Mouse (Mus musculus) hindbrain, embryonic 14.5 days (tissue): ENCODE data around the gene Rtn4rl1. TPM values are rescaled to one million over a fixed set of nuclear protein-coding genes. Genes with fewer than 3 reads are reported as not detected.

Source experiments
- ATAC-seq: fragments of 200-750 bp; cut with Nextera tagmentation; 2 replicates; pipeline ENCODE4 v1.8.0; 2017; ENCODE audit warnings: moderate number of reproducible peaks, mild to moderate bottlenecking, moderate TSS enrichment, moderate library complexity; ENCODE audit not compliant: low FRiP score
- DNase-seq: peaks from one replicate; pipeline ENCODE4 v3.0.0-alpha.2; 2015; ENCODE audit warnings: low spot score
- H3K27ac ChIP-seq: fragments of 300-500 bp; sonication (generic); 2 replicates; pipeline ENCODE4 v1.5.1; 2014; ENCODE audit warnings: mild to moderate bottlenecking, moderate library complexity
- H3K27me3 ChIP-seq: fragments of 300-500 bp; sonication (generic); 2 replicates; pipeline ENCODE4 v1.6.1; 2014; ENCODE audit warnings: mild to moderate bottlenecking, low read length, mixed read lengths; ENCODE audit not compliant: control insufficient read depth, insufficient read depth
- H3K36me3 ChIP-seq: fragments of 300-500 bp; sonication (generic); replicated peaks from 2 replicates; pipeline ENCODE4 v1.6.1; 2014; ENCODE audit not compliant: control insufficient read depth, insufficient read depth
- H3K4me1 ChIP-seq: fragments of 300-500 bp; sonication (generic); replicated peaks from 2 replicates; pipeline ENCODE4 v1.6.1; 2014; ENCODE audit warnings: antibody characterized with exemption, low read length, mixed read lengths; ENCODE audit not compliant: control insufficient read depth, insufficient read depth
- H3K4me2 ChIP-seq: fragments of 300-500 bp; sonication (generic); replicated peaks from 2 replicates; pipeline ENCODE4 v1.6.1; 2014; ENCODE audit warnings: mild to moderate bottlenecking, moderate library complexity
- H3K4me3 ChIP-seq: fragments of 300-500 bp; sonication (generic); replicated peaks from 2 replicates; pipeline ENCODE4 v1.5.1; 2014; ENCODE audit warnings: mild to moderate bottlenecking, low read length
- H3K9ac ChIP-seq: fragments of 300-500 bp; sonication (generic); 2 replicates; pipeline ENCODE4 v1.6.1; 2014
- H3K9me3 ChIP-seq: fragments of 300-500 bp; sonication (generic); 2 replicates; pipeline ENCODE4 v1.6.1; 2016; ENCODE audit warnings: low read length; ENCODE audit not compliant: control insufficient read depth
- WGBS: fragments of 180-500 bp; shearing (Covaris S2); extraction: QIAGEN DNeasy Blood & Tissue Kit; methylation state at CpG from one replicate; pipeline ENCODE4 v1.1.7; 2014; 5-methylcytosine and 5-hydroxymethylcytosine counted together
- polyA plus RNA-seq: library from polyadenylated mRNA; unstranded; fragments of >200 nt; fragmentation: Nextera tagmentation; extraction: Ambion mirVana; gene quantifications from 2 replicates; pipeline ENCODE4 v1.2.1, GENCODE M21; 2014

Gene Rtn4rl1
- polyA plus RNA-seq, 1 experiment from 2014 or later: 8.5 TPM

DNA sequence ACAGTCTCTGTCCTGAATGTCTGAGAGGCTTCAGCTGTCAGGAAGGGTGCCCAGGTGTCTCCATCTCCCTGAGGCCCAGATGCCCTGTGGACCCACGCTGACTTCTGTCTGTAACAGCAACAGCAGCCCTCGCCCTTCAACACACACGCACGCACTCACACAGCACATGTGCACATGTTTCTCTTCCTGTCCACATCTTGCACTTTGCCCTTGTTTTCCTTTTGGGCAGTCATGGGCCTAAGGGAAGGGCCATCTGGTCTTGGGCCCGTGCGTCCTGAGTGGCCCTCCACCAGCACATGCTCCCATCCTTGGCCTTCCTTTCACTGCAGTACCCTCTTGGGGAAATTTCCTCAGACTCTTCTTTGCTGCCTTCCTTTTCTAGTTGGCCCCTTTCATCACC is 30.2 kb upstream of the Rtn4rl1 start:
- H3K27ac ChIP-seq: no peak overlapping the region
- peaks cover 60% of the 10 kb centered on the region for H3K27me3 ChIP-seq
- H3K4me1 ChIP-seq: peaks cover 25% of the 10 kb centered on the region; the same call in 1 of the 2 replicates
- H3K9ac ChIP-seq: no peak overlapping the region
- ATAC-seq (no peak), DNase-seq (no peak)
- WGBS: 90% methylated on average over 6 of the region's 6 CpGs
- no peaks in the 10 kb centered on the region for H3K9me3 ChIP-seq
- H3K4me3 ChIP-seq: no peak overlapping the region
- H3K4me2 ChIP-seq: no peak overlapping the region
- peaks cover 44% of the 10 kb centered on the region for H3K36me3 ChIP-seq

- Histone ChIP-seq H3K27ac (no peak overlapping the region), H3K9me3 (no peaks in the 10 kb centered on the region), H3K9ac (no peak overlapping the region), H3K27me3 (peaks cover 67% of the 10 kb centered on the region), H3K4me3 (no peak overlapping the region), H3K4me2 (no peak overlapping the region), H3K4me1 (peaks cover 32% of the 10 kb centered on the region), H3K36me3 (peaks cover 41% of the 10 kb centered on the region)
- DNase-seq (no peak), ATAC-seq (no peak)
- 74% methylated on average over 2 of the region's 2 CpGs for WGBS
Observed at GRCm38 (mm10) chr11:75164051-75164450, 29.5 kb upstream of the Rtn4rl1 start.

- ATAC-seq (no peak), DNase-seq (no peak)
- Histone ChIP-seq H3K27ac (no peak overlapping the region), H3K4me2 (peak overlapping the region; percentile 93), H3K27me3 (peaks cover 74% of the 10 kb centered on the region), H3K36me3 (peaks cover 35% of the 10 kb centered on the region), H3K9ac (no peak overlapping the region), H3K9me3 (no peaks in the 10 kb centered on the region), H3K4me3 (peak overlapping the region; percentile 50; the same call in 1 of the 2 replicates), H3K4me1 (peaks cover 37% of the 10 kb centered on the region)
- 16% methylated on average over 15 of the region's 15 CpGs for WGBS
Observed at GRCm38 (mm10) chr11:75164750-75165149, 28.8 kb upstream of the Rtn4rl1 start.

GRCm38 (mm10) chr11:75165441-75166192 is 28.0 kb upstream of the Rtn4rl1 start:
- Histone ChIP-seq H3K9ac (peak overlapping the region; percentile 31; the same call in 1 of the 2 replicates), H3K4me1 (peaks cover 41% of the 10 kb centered on the region), H3K27ac (no peak overlapping the region), H3K9me3 (no peaks in the 10 kb centered on the region), H3K36me3 (peaks cover 29% of the 10 kb centered on the region), H3K27me3 (peaks cover 75% of the 10 kb centered on the region), H3K4me3 (peak overlapping the region; percentile 50), H3K4me2 (peak overlapping the region; percentile 93)
- peak; percentile 50 for DNase-seq
- no peak for ATAC-seq
- WGBS: 3% methylated on average over 54 of the region's 54 CpGs

DNA sequence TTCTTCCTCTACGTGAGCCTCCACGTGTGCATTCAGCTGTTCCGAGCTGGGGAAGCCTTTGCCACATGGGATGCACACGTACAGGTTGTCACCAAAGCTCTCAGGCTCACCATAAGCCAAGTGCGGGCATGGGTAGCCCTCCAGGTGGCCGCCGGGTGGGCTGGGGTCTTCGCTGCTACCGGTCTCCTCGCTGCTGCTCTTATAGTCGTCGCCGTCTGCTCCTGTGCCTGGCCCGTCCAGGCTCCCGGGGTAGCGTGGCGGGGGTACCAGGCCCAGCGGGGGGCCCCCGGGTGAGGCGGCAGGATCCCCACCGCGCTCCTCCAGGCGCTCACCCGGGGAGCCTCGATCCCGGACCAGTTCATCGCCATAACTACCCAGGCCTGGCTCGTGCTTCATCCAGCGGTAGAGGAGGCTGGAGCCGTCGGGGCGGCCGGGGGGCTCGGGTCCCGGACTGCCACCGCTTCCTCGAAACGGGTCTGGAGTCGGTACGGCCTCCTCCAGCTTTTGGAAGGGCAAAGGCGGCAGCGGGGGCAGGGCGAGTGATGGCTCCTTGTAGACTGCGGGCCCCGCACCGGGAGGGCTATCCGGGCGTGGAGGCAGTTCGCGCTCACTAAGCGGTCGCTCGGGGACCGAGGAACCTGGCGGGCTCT is 27.3 kb upstream of the Rtn4rl1 start:
- Histone ChIP-seq H3K9me3 (no peaks in the 10 kb centered on the region), H3K27ac (no peak overlapping the region), H3K4me1 (peaks cover 41% of the 10 kb centered on the region), H3K36me3 (peaks cover 29% of the 10 kb centered on the region), H3K4me3 (peak overlapping the region; percentile 50), H3K9ac (peak overlapping the region; percentile 51), H3K4me2 (peak overlapping the region; percentile 93), H3K27me3 (peaks cover 75% of the 10 kb centered on the region)
- ATAC-seq: no peak
- DNase-seq: no peak
- 6% methylated on average over 46 of the region's 55 CpGs for WGBS

DNA sequence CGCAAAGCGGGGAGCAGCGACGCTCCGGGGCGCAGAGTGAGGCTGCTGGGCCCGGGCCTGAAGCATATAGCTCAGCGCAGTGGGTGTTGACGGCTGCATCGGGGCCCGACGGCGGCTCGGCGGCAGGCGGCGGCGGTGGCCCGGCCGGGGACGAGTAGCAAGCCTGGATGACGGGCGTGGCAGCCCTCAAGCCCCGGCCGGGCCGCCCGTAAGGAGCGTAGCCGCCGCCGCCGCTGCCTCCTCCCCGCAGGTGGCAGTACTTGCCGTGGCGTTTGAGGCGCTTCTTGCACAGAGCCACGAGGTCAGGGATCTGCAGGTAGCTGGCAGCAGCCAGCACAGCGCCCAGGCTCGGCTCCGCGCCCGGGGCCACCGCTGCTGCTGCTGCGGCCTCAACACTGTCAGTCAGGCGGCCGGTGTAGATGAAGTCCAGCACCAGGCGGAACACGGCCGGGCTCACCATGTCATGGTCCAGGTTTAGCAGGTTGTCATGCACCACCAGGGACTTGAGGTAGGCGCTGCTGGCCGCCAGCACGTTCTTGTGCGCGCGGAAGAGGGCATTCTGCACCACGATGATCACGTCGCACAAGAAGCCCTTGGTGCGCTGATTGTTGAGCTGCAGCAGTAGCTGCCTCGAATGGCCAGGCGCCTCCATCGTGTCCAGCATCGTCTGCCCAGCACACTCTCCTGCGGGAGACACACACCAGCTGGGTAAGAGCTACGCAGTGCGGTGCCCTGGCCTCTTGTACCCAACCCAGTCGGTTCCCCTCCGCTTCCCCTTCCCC is 26.5 kb upstream of the Rtn4rl1 start:
- Histone ChIP-seq H3K36me3 (peaks cover 24% of the 10 kb centered on the region), H3K4me3 (peak overlapping the region; percentile 50), H3K9ac (peak overlapping the region; percentile 51), H3K4me2 (peak overlapping the region; percentile 93), H3K27ac (no peak overlapping the region), H3K4me1 (peaks cover 46% of the 10 kb centered on the region), H3K27me3 (peaks cover 82% of the 10 kb centered on the region), H3K9me3 (no peaks in the 10 kb centered on the region)
- 2% methylated on average over 68 of the region's 68 CpGs for WGBS
- DNase-seq (no peak), ATAC-seq (no peak)

DNA sequence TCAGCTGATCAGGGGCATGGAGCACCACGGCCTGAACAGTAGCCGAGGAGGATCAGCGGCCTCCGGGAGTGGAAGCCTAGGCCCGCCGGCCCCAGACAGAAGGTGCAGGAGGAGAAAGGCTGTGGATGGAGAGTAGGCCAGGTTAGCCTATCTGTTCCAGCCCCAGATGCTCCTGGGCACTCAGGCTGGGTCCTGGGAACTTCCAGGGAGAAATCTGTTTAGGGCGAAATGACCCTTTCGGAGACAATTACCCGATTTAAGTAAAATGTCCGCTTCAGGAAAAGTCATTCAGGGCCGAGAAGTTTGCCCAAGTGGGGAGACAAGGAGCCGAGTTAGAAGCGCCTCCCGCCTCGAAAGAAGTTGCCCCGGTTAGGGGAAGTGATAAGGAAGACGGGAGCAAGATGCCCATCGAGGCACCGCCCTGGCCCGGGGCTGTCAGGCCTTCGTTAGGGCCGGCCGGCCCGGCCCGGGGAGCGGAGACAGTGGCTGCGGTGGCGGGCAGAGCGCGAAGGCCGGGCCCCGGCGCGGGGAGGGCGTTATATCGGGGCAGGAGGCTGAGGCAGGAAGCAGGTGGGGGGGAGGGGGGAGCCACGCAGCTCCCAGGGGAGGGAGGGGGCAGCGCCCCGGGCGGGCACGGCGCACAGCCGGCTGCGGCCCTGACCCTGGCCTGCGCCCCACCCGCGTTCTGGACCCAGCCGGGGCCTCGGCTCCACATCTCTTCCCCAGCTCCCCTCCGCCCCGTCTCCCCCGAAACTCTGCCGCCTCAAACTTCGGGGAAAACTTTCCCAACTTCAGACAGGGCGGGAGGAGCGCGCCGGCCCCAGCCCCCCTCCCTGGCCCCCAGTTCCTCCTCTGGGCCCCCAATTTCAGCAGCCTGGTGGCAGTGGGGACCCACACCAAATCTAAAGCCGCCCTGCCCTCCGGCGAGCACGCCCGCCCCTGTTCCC is 25.7 kb upstream of the Rtn4rl1 start:
- Histone ChIP-seq H3K27me3 (peaks cover 83% of the 10 kb centered on the region), H3K27ac (no peak overlapping the region), H3K9ac (peak overlapping the region; percentile 67), H3K4me3 (peak overlapping the region; percentile 50), H3K4me1 (peaks cover 46% of the 10 kb centered on the region), H3K36me3 (peaks cover 16% of the 10 kb centered on the region), H3K4me2 (peak overlapping the region; percentile 93), H3K9me3 (no peaks in the 10 kb centered on the region)
- DNase-seq (no peak), ATAC-seq (no peak)
- 4% methylated on average over 48 of the region's 63 CpGs for WGBS

DNA sequence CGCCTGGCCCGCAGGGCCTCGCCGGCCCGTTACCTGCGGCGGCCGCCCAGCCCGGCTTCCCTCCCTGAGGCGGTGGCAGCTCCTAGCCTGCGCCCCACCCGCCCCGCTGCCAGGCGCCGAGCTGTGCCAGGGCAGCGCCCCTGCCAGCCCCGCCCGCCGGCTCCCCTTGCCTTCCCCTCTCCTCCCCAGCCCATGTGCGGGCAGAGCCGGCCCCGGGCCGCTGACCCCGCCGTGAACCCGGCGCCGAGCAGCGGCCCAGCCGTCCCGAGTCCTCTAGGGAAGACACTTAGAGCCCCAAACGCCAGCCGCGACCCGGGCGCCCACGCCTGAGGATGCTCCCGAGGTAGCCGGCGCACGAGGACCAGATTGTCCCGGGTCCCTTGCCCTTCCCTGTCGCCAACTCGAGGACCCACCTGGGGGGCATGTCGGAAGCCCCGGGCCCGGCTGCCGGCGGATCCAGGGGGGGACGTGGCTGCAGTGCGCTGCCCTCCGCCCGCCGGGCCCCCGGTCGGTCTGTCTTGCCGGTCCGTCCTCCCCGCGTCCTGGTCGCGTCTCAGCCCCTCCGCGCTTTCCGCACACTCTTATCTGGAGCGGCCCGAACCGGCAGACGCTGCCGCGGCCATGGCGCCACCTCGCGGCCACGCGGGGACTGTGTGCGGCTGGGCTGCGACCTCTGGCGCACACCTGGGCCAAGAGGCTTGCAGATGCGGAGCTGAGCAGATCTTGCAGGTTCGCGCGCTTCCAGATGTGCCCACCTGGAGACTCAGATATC is 24.8 kb upstream of the Rtn4rl1 start:
- ATAC-seq (no peak), DNase-seq (peak; percentile 86)
- no peaks in the 10 kb centered on the region for H3K9me3 ChIP-seq
- H3K9ac ChIP-seq: peak overlapping the region; percentile 67
- no peak overlapping the region for H3K27ac ChIP-seq
- H3K36me3 ChIP-seq: peaks cover 7% of the 10 kb centered on the region; the same call in 1 of the 2 replicates
- peaks cover 78% of the 10 kb centered on the region for H3K27me3 ChIP-seq
- H3K4me2 ChIP-seq: peak overlapping the region; percentile 93
- H3K4me1 ChIP-seq: peaks cover 46% of the 10 kb centered on the region
- under 1% methylated on average over 76 of the region's 83 CpGs for WGBS
- peak overlapping the region; percentile 50 for H3K4me3 ChIP-seq
